Mouse (Mus musculus) gastrocnemius, adult 8-10 months (tissue): Measurements from ENCODE around the gene Runx3. TPM values are rescaled to one million over a fixed set of nuclear protein-coding genes. Genes with fewer than 3 reads are reported as not detected.

Experiments used
- DNase-seq, 2 experiments: peaks; one replicate each; pipeline ENCODE4 v3.0.0; 2022; ENCODE audit warnings: low spot score in 2 of 2
- total RNA-seq, 4 experiments: library from RNA; stranded (reverse); gene quantifications; 2 replicates each; pipeline ENCODE4 v1.2.4; 2022

Runx3 gene
- total RNA-seq: under 1 TPM in 1 of 4 experiments, not detected in 3; 0.07 TPM

- DNase-seq: no peak
Measured at GRCm38 (mm10) chr4:135120342-135121100, at the start of gene Runx3. Runx3 (plus strand) TSS chr4:135120652.

- no peak for DNase-seq
Measured at GRCm38 (mm10) chr4:135072671-135073070, 47.8 kb upstream of the Runx3 start.

GRCm38 (mm10) chr4:135073523-135073922 is 46.9 kb upstream of the Runx3 start:
- DNase-seq: no peak

- no peak for DNase-seq
Measured at GRCm38 (mm10) chr4:135074646-135075045, 45.8 kb upstream of the Runx3 start.

GRCm38 (mm10) chr4:135075360-135075759 is 45.1 kb upstream of the Runx3 start:
- DNase-seq: no peak

GRCm38 (mm10) chr4:135076611-135077010 is 43.8 kb upstream of the Runx3 start:
- no peak for DNase-seq

- no peak for DNase-seq
Measured at GRCm38 (mm10) chr4:135077196-135077595, 43.3 kb upstream of the Runx3 start.

GRCm38 (mm10) chr4:135079859-135080640 is 40.4 kb upstream of the Runx3 start:
- no peak for DNase-seq

GRCm38 (mm10) chr4:135080641-135080920 is 39.9 kb upstream of the Runx3 start:
- no peak for DNase-seq

- DNase-seq: no peak
Measured at GRCm38 (mm10) chr4:135083089-135083488, 37.4 kb upstream of the Runx3 start.

GRCm38 (mm10) chr4:135085077-135085853 is 35.2 kb upstream of the Runx3 start:
- DNase-seq: no peak

GRCm38 (mm10) chr4:135090613-135091012 is 29.8 kb upstream of the Runx3 start:
- no peak for DNase-seq

- no peak for DNase-seq
Measured at GRCm38 (mm10) chr4:135092871-135093270, 27.6 kb upstream of the Runx3 start.

- DNase-seq: no peak
Measured at GRCm38 (mm10) chr4:135095693-135096092, 24.8 kb upstream of the Runx3 start.

- no peak for DNase-seq
Measured at GRCm38 (mm10) chr4:135097910-135098891, 22.3 kb upstream of the Runx3 start.

GRCm38 (mm10) chr4:135102019-135102740 is 18.3 kb upstream of the Runx3 start:
- DNase-seq: no peak

GRCm38 (mm10) chr4:135102761-135103160 is 17.7 kb upstream of the Runx3 start:
- no peak for DNase-seq

- DNase-seq: no peak
Measured at GRCm38 (mm10) chr4:135103800-135104199, 16.7 kb upstream of the Runx3 start.

GRCm38 (mm10) chr4:135106968-135107367 is 13.5 kb upstream of the Runx3 start:
- no peak for DNase-seq

GRCm38 (mm10) chr4:135108666-135109065 is 11.8 kb upstream of the Runx3 start:
- no peak for DNase-seq
